Mouse (Mus musculus) limb, embryonic 10.5 days (tissue): Measurements from ENCODE around the gene Zic5. TPM values are rescaled to one million over a fixed set of nuclear protein-coding genes. Genes with fewer than 3 reads are reported as not detected.

Source experiments
- DNase-seq: peaks from one replicate; pipeline ENCODE4 v3.0.0-alpha.2; 2017; ENCODE audit warnings: low spot score
- H3K27ac ChIP-seq: fragments of 300-500 bp; sonication (generic); 2 replicates; pipeline ENCODE4 v1.5.1; 2016; ENCODE audit warnings: mild to moderate bottlenecking
- H3K27me3 ChIP-seq: fragments of 300-500 bp; sonication (generic); 2 replicates; pipeline ENCODE4 v1.6.1; 2016; ENCODE audit warnings: low read depth, mild to moderate bottlenecking; ENCODE audit not compliant: poor library complexity, severe bottlenecking
- H3K36me3 ChIP-seq: fragments of 300-500 bp; sonication (generic); 2 replicates; pipeline ENCODE4 v1.6.1; 2016; ENCODE audit warnings: mild to moderate bottlenecking, moderate library complexity
- H3K4me1 ChIP-seq: fragments of 300-500 bp; sonication (generic); 2 replicates; pipeline ENCODE4 v1.6.1; 2016
- H3K4me3 ChIP-seq: fragments of 300-500 bp; sonication (generic); 2 replicates; pipeline ENCODE4 v1.5.1; 2016; ENCODE audit warnings: mild to moderate bottlenecking, moderate library complexity
- H3K9me3 ChIP-seq: fragments of 300-500 bp; sonication (generic); replicated peaks from 2 replicates; pipeline ENCODE4 v1.6.1; 2016; ENCODE audit warnings: mild to moderate bottlenecking
- WGBS: fragments of 180-500 bp; shearing (Covaris S2); methylation state at CpG from one replicate; pipeline ENCODE4 v1.1.7; 2016; 5-methylcytosine and 5-hydroxymethylcytosine counted together
- polyA plus RNA-seq: library from polyadenylated mRNA; unstranded; fragments of >200 nt; fragmentation: Nextera tagmentation; extraction: Ambion mirVana; gene quantifications from 2 replicates; pipeline ENCODE4 v1.2.1, GENCODE M21; 2016

The Zic5 gene
- polyA plus RNA-seq, result 13.8 and 14.9 TPM in 2 replicates

GRCm38 (mm10) chr14:122464763-122465741, at the start of gene Zic5:
Zic5 (minus strand) TSS chr14:122465677.
- peak within 1 kb of the TSS; percentile 98 for H3K27ac ChIP-seq
- DNase-seq, result peak; percentile 85
- H3K36me3 ChIP-seq, result no peaks in the 10 kb centered on the region
- no peaks in the 10 kb centered on the region for H3K9me3 ChIP-seq
- peak within 1 kb of the TSS; percentile 85 for H3K4me3 ChIP-seq
- peaks cover 78% of the 10 kb centered on the region for H3K27me3 ChIP-seq
- under 1% methylated on average over 58 of the region's 62 CpGs for WGBS
- H3K4me1 ChIP-seq, result peaks cover 75% of the 10 kb centered on the region

GRCm38 (mm10) chr14:122513511-122514036, 48.1 kb upstream of the Zic5 start:
- no peaks in the 10 kb centered on the region for H3K9me3 ChIP-seq
- no peaks in the 10 kb centered on the region for H3K36me3 ChIP-seq
- WGBS, result 82% methylated on average over 1 of the region's 1 CpGs
- no peak overlapping the region for H3K27ac ChIP-seq
- H3K4me3 ChIP-seq, result no peak overlapping the region
- no peaks in the 10 kb centered on the region for H3K27me3 ChIP-seq
- DNase-seq, result no peak
- H3K4me1 ChIP-seq, result no peaks in the 10 kb centered on the region

GRCm38 (mm10) chr14:122511519-122511918, 46.0 kb upstream of the Zic5 start:
- no peak for DNase-seq
- Histone ChIP-seq H3K4me1 (no peaks in the 10 kb centered on the region), H3K27me3 (no peaks in the 10 kb centered on the region), H3K27ac (no peak overlapping the region), H3K36me3 (no peaks in the 10 kb centered on the region), H3K4me3 (no peak overlapping the region), H3K9me3 (no peaks in the 10 kb centered on the region)
- WGBS, result 72% methylated on average over 3 of the region's 3 CpGs

GRCm38 (mm10) chr14:122509058-122509457, 43.6 kb upstream of the Zic5 start:
- no peak for DNase-seq

GRCm38 (mm10) chr14:122492015-122492414, 26.5 kb upstream of the Zic5 start:
- Histone ChIP-seq H3K9me3 (no peaks in the 10 kb centered on the region), H3K27ac (no peak overlapping the region), H3K4me1 (peaks cover 32% of the 10 kb centered on the region), H3K4me3 (no peak overlapping the region), H3K36me3 (no peaks in the 10 kb centered on the region), H3K27me3 (peaks cover 49% of the 10 kb centered on the region)
- no peak for DNase-seq
- WGBS, result 76% methylated on average over 1 of the region's 1 CpGs

More at GRCm38 (mm10) chr14:122509058-122509457, 43.6 kb upstream of the Zic5 start:
- H3K27ac ChIP-seq, result no peak overlapping the region
- no peak overlapping the region for H3K4me3 ChIP-seq
- H3K9me3 ChIP-seq, result no peaks in the 10 kb centered on the region
- no peaks in the 10 kb centered on the region for H3K36me3 ChIP-seq
- no peaks in the 10 kb centered on the region for H3K4me1 ChIP-seq
- no peaks in the 10 kb centered on the region for H3K27me3 ChIP-seq
- 32% methylated on average over 2 of the region's 2 CpGs for WGBS

GRCm38 (mm10) chr14:122491521-122491920, 26.0 kb upstream of the Zic5 start:
- no peak overlapping the region for H3K27ac ChIP-seq
- no peaks in the 10 kb centered on the region for H3K36me3 ChIP-seq
- H3K27me3 ChIP-seq, result peaks cover 47% of the 10 kb centered on the region
- 71% methylated on average over 6 of the region's 6 CpGs for WGBS
- H3K4me3 ChIP-seq, result no peak overlapping the region
- H3K9me3 ChIP-seq, result no peaks in the 10 kb centered on the region
- H3K4me1 ChIP-seq, result peaks cover 35% of the 10 kb centered on the region
- no peak for DNase-seq

- DNase-seq, result peak; percentile 66
- no peaks in the 10 kb centered on the region for H3K36me3 ChIP-seq
- WGBS, result under 1% methylated on average over 51 of the region's 51 CpGs
- peak within 1 kb of the TSS; percentile 82 for H3K27ac ChIP-seq
- H3K4me3 ChIP-seq, result peak within 1 kb of the TSS; percentile 53
- H3K9me3 ChIP-seq, result no peaks in the 10 kb centered on the region
- H3K27me3 ChIP-seq, result peaks cover 50% of the 10 kb centered on the region
- peaks cover 43% of the 10 kb centered on the region for H3K4me1 ChIP-seq
Observed at GRCm38 (mm10) chr14:122490441-122491328, 25.2 kb upstream of the Zic5 start, which contains the start of gene Gm10837. Gm10837 (plus strand) TSS chr14:122490586.

GRCm38 (mm10) chr14:122489686-122490414, 24.4 kb upstream of the Zic5 start:
- Histone ChIP-seq H3K9me3 (no peaks in the 10 kb centered on the region), H3K27ac (peak overlapping the region; percentile 82), H3K4me3 (peak overlapping the region; percentile 53), H3K4me1 (peaks cover 52% of the 10 kb centered on the region), H3K36me3 (no peaks in the 10 kb centered on the region), H3K27me3 (peaks cover 58% of the 10 kb centered on the region)
- no peak for DNase-seq
- 3% methylated on average over 12 of the region's 12 CpGs for WGBS

GRCm38 (mm10) chr14:122489041-122489440, 23.6 kb upstream of the Zic5 start:
- under 1% methylated on average over 5 of the region's 5 CpGs for WGBS
- H3K36me3 ChIP-seq, result no peaks in the 10 kb centered on the region
- no peak for DNase-seq
- H3K27ac ChIP-seq, result peak overlapping the region; percentile 40; the same call in 1 of the 2 replicates
- H3K4me3 ChIP-seq, result peak overlapping the region; percentile 30
- no peaks in the 10 kb centered on the region for H3K9me3 ChIP-seq
- H3K27me3 ChIP-seq, result peaks cover 66% of the 10 kb centered on the region
- H3K4me1 ChIP-seq, result peaks cover 60% of the 10 kb centered on the region

GRCm38 (mm10) chr14:122487366-122487765, 21.9 kb upstream of the Zic5 start:
- no peaks in the 10 kb centered on the region for H3K9me3 ChIP-seq
- under 1% methylated on average over 5 of the region's 5 CpGs for WGBS
- H3K4me3 ChIP-seq, result no peak overlapping the region
- no peaks in the 10 kb centered on the region for H3K36me3 ChIP-seq
- H3K4me1 ChIP-seq, result peaks cover 77% of the 10 kb centered on the region
- H3K27me3 ChIP-seq, result peaks cover 77% of the 10 kb centered on the region
- DNase-seq, result peak; percentile 56
- no peak overlapping the region for H3K27ac ChIP-seq

GRCm38 (mm10) chr14:122486611-122487010, 21.1 kb upstream of the Zic5 start:
- Histone ChIP-seq H3K27ac (no peak overlapping the region), H3K4me1 (peaks cover 83% of the 10 kb centered on the region), H3K27me3 (peaks cover 83% of the 10 kb centered on the region), H3K4me3 (no peak overlapping the region), H3K36me3 (no peaks in the 10 kb centered on the region), H3K9me3 (no peaks in the 10 kb centered on the region)
- WGBS, result 2% methylated on average over 1 of the region's 1 CpGs
- no peak for DNase-seq
